Mouse (Mus musculus) G1E (cell line): ENCODE data around the gene Sik3. TPM values are rescaled to one million over a fixed set of nuclear protein-coding genes. Genes with fewer than 3 reads are reported as not detected.

Experiments
- ATAC-seq: 2 replicates; pipeline ENCODE4 v1.8.0; 2016; ENCODE audit warnings: mild to moderate bottlenecking; ENCODE audit not compliant: insufficient number of reproducible peaks, poor library complexity, low FRiP score, severe bottlenecking; ENCODE audit errors: extremely low read depth
- DNase-seq: peaks from one replicate; pipeline ENCODE4 v3.0.0; 2012; ENCODE audit warnings: low spot score
- H3K27me3 ChIP-seq: 2 replicates; pipeline ENCODE4 v1.6.1; 2012; ENCODE audit warnings: mild to moderate bottlenecking, low read length, inconsistent platforms; ENCODE audit not compliant: insufficient read depth
- H3K36me3 ChIP-seq: replicated peaks from 2 replicates; pipeline ENCODE3; 2012; ENCODE audit warnings: mild to moderate bottlenecking, inconsistent platforms
- H3K4me1 ChIP-seq: 2 replicates; pipeline ENCODE4 v1.6.1; 2012; ENCODE audit warnings: low read depth, low read length, inconsistent platforms, mixed read lengths; ENCODE audit not compliant: insufficient read depth
- H3K4me3 ChIP-seq: 2 replicates; pipeline ENCODE4 v1.5.1; 2012; ENCODE audit warnings: low read depth, mild to moderate bottlenecking, inconsistent platforms, low read length, moderate library complexity, mixed read lengths
- H3K9me3 ChIP-seq: replicated peaks from 2 replicates; pipeline ENCODE4 v1.6.1; 2012; ENCODE audit warnings: inconsistent platforms
- CTCF ChIP-seq: IDR thresholded peaks from 2 replicates; pipeline ENCODE4 v1.5.1; 2012; ENCODE audit warnings: low read depth, low read length, inconsistent platforms, mixed read lengths
- GATA1 ChIP-seq: IDR thresholded peaks from 2 replicates; pipeline ENCODE4 v1.6.1; 2012; ENCODE audit warnings: borderline replicate concordance, low read length, inconsistent platforms, mixed read lengths
- GATA2 ChIP-seq: IDR thresholded peaks from 2 replicates; pipeline ENCODE4 v1.6.1; 2012; ENCODE audit warnings: low read depth, low read length, inconsistent platforms, borderline replicate concordance
- POLR2AphosphoS5 ChIP-seq: IDR thresholded peaks from 2 replicates; pipeline ENCODE4 v1.6.1; 2012; ENCODE audit warnings: low read depth, low read length, inconsistent platforms; ENCODE audit not compliant: insufficient replicate concordance
- TAL1 ChIP-seq: conservative IDR thresholded peaks from 2 replicates; pipeline ENCODE4 v1.6.1; 2012; ENCODE audit warnings: low read depth, low read length, inconsistent platforms, mixed read lengths
- polyA plus RNA-seq: library from polyadenylated mRNA; stranded (reverse); fragments of >175 nt; gene quantifications from 2 replicates; pipeline ENCODE4 v1.2.3, GENCODE M21; 2012
- total RNA-seq, 2 experiments: library from RNA; stranded (forward) in 1 of 2; stranded (reverse) in 1 of 2; fragments of 200-1000 nt in 1 of 2; fragments of >200 nt in 1 of 2; fragmentation: Nextera tagmentation in 1 of 2; gene quantifications; 2 replicates each; pipeline ENCODE4 v1.2.3; 2014 to 2017

The Sik3 gene
- total and polyA plus RNA-seq, 3 experiments: 30.5 to 99.0 (median 49.1) TPM

DNA sequence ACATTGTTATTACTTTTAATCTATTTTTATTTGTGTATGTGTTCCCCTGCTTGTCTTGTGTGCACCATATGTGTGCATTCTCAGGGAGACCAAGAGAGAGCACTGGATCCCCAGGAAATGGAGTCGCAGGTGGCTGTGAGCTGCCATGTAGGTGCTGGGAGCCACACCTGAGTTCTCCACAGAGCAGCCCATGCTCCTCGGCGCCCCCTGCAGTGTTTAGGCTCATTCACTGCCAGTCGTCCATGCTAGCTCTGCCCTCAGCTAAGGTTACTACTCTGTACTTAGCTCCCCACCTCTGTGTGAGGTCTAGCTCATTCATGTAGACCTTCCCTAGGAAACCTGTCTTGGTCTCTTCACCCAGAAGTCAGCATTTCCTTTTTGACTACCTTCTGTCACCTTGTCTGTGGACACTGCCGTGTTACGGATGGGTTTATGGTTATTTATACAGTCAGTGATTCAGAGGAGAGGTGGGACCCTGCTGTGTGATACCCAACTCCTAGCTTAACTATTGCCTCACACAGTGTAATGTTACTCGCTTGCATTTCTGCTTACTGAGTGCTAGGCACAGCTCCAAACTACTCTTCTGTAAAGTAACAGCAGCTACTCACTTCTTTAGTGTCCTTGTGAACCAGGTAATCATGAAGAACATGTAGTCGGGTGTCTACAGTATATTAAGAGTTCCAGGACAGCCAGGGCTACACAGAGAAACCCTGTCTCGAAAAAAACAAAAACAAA is 59.6 kb downstream of the Sik3 start:
- no peak for DNase-seq
- ATAC-seq: no peak
- TF ChIP-seq TAL1 (no peak), GATA2 (no peak)
- H3K36me3 ChIP-seq: peaks cover 35% of the 10 kb centered on the region
- no peaks in the 10 kb centered on the region for H3K9me3 ChIP-seq
- no peaks in the 10 kb centered on the region for H3K27me3 ChIP-seq
- H3K4me1 ChIP-seq: peaks cover 39% of the 10 kb centered on the region
- no peak overlapping the region for H3K4me3 ChIP-seq

- no peak for DNase-seq
- Histone ChIP-seq H3K9me3 (no peaks in the 10 kb centered on the region), H3K4me1 (peaks cover 27% of the 10 kb centered on the region), H3K27me3 (no peaks in the 10 kb centered on the region), H3K4me3 (no peak overlapping the region), H3K36me3 (peaks cover 38% of the 10 kb centered on the region)
- TF ChIP-seq POLR2AphosphoS5: no peak
- no peak for TF ChIP-seq TAL1
- no peak for TF ChIP-seq GATA1
- TF ChIP-seq GATA2: no peak
- TF ChIP-seq CTCF: no peak
- ATAC-seq: no peak
These were observed 60.8 kb downstream of the Sik3 start for GRCm38 (mm10) chr9:46073443-46073842.

DNA sequence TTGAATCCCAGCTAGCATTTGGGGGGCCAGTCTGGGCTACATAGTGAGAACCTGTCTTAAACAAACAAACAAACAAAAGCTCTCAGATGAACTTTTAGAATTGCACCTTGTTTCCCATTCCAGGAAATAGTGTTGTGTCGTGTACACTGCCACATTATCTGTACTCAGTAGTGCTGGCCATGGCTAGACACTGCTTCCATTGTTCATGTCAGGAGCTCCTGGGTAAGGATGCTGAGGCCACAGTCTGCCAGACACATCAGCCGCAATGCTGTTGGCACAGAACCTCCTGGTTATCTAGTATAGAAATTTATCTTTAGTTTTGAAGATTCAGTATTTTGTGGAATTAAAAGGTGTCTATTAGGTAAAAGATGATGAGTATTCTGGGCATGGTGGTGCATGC is 63.0 kb downstream of the Sik3 start:
- Histone ChIP-seq H3K36me3 (peaks cover 45% of the 10 kb centered on the region), H3K4me1 (peaks cover 20% of the 10 kb centered on the region), H3K27me3 (no peaks in the 10 kb centered on the region), H3K9me3 (no peaks in the 10 kb centered on the region), H3K4me3 (no peak overlapping the region)
- no peak for DNase-seq
- no peak for TF ChIP-seq TAL1
- no peak for TF ChIP-seq POLR2AphosphoS5
- TF ChIP-seq GATA1: no peak
- TF ChIP-seq GATA2: no peak
- TF ChIP-seq CTCF: no peak
- no peak for ATAC-seq

- Histone ChIP-seq H3K4me1 (peaks cover 9% of the 10 kb centered on the region; the same call in 1 of the 2 replicates), H3K4me3 (no peak overlapping the region), H3K27me3 (no peaks in the 10 kb centered on the region), H3K9me3 (no peaks in the 10 kb centered on the region), H3K36me3 (peaks cover 60% of the 10 kb centered on the region)
- no peak for TF ChIP-seq GATA2
- no peak for TF ChIP-seq GATA1
- TF ChIP-seq CTCF: no peak
- no peak for TF ChIP-seq POLR2AphosphoS5
- TF ChIP-seq TAL1: no peak
- ATAC-seq: no peak
- DNase-seq: no peak
These were observed 69.8 kb downstream of the Sik3 start for GRCm38 (mm10) chr9:46082381-46082821.

- Histone ChIP-seq H3K36me3 (peaks cover 64% of the 10 kb centered on the region), H3K9me3 (no peaks in the 10 kb centered on the region), H3K4me1 (peaks cover 9% of the 10 kb centered on the region; the same call in 1 of the 2 replicates), H3K4me3 (no peak overlapping the region), H3K27me3 (no peaks in the 10 kb centered on the region)
- no peak for TF ChIP-seq TAL1
- TF ChIP-seq GATA1: no peak
- no peak for TF ChIP-seq POLR2AphosphoS5
- TF ChIP-seq CTCF: no peak
- no peak for TF ChIP-seq GATA2
- ATAC-seq (no peak), DNase-seq (no peak)
These were observed 70.9 kb downstream of the Sik3 start for GRCm38 (mm10) chr9:46083490-46083893.

GRCm38 (mm10) chr9:46085898-46086297 is 73.3 kb downstream of the Sik3 start:
- Histone ChIP-seq H3K36me3 (peaks cover 56% of the 10 kb centered on the region), H3K4me3 (no peak overlapping the region), H3K9me3 (no peaks in the 10 kb centered on the region), H3K27me3 (no peaks in the 10 kb centered on the region), H3K4me1 (peaks cover 18% of the 10 kb centered on the region)
- TF ChIP-seq CTCF: no peak
- no peak for TF ChIP-seq TAL1
- DNase-seq: no peak
- ATAC-seq: no peak

- Histone ChIP-seq H3K4me3 (no peak overlapping the region), H3K36me3 (peaks cover 51% of the 10 kb centered on the region), H3K4me1 (peaks cover 23% of the 10 kb centered on the region), H3K27me3 (no peaks in the 10 kb centered on the region), H3K9me3 (no peaks in the 10 kb centered on the region)
- ATAC-seq (no peak), DNase-seq (no peak)
- TF ChIP-seq CTCF (no peak), POLR2AphosphoS5 (no peak), TAL1 (no peak), GATA2 (no peak), GATA1 (no peak)
These were observed 74.2 kb downstream of the Sik3 start for GRCm38 (mm10) chr9:46086826-46087225.
